Mouse (Mus musculus) c-Kit-positive CD71-positive TER-119-negative erythroid progenitor cells, embryonic 14.5 days (primary cell): ENCODE measurements around the gene Acadm.
A peak's percentile ranks its signal among the peaks of the same experiment; 100 is the strongest.

Source experiments
- DNase-seq: peaks from one replicate; pipeline ENCODE4 v3.0.0-alpha.2; 2013; ENCODE audit warnings: low read depth

Gene Acadm

GRCm38 (mm10) chr3:153944335-153944990, at the start of gene Acadm:
TSS of gene Acadm (minus strand) at chr3:153944632.
- DNase-seq, result peak; percentile 93

- no peak for DNase-seq
Measured at GRCm38 (mm10) chr3:153984428-153985340, 40.3 kb upstream of the Acadm start.

- DNase-seq, result no peak
Measured at GRCm38 (mm10) chr3:153980611-153981010, 36.2 kb upstream of the Acadm start.

GRCm38 (mm10) chr3:153975791-153976190, 31.4 kb upstream of the Acadm start:
- no peak for DNase-seq

GRCm38 (mm10) chr3:153975060-153975459, 30.6 kb upstream of the Acadm start:
- DNase-seq, result no peak

GRCm38 (mm10) chr3:153973949-153974760, 29.7 kb upstream of the Acadm start:
- DNase-seq, result no peak

- no peak for DNase-seq
Measured at GRCm38 (mm10) chr3:153973171-153973948, 28.9 kb upstream of the Acadm start, which contains the start of gene Slc44a5. TSS of gene Slc44a5 (plus strand) at chr3:153973436.

- DNase-seq, result no peak
Measured at GRCm38 (mm10) chr3:153969451-153969850, 25.0 kb upstream of the Acadm start.

- DNase-seq, result peak; percentile 86
Measured at GRCm38 (mm10) chr3:153968549-153968948, 24.1 kb upstream of the Acadm start.

GRCm38 (mm10) chr3:153967447-153967846, 23.0 kb upstream of the Acadm start:
- no peak for DNase-seq

- DNase-seq, result no peak
Measured at GRCm38 (mm10) chr3:153961632-153962389, 17.4 kb upstream of the Acadm start.

GRCm38 (mm10) chr3:153960884-153961283, 16.5 kb upstream of the Acadm start:
- DNase-seq, result no peak

GRCm38 (mm10) chr3:153959731-153960207, 15.3 kb upstream of the Acadm start:
- no peak for DNase-seq

- peak; percentile 55 for DNase-seq
Measured at GRCm38 (mm10) chr3:153959035-153959730, 14.8 kb upstream of the Acadm start.

- no peak for DNase-seq
Measured at GRCm38 (mm10) chr3:153957916-153958315, 13.5 kb upstream of the Acadm start.

- DNase-seq, result no peak
Measured at GRCm38 (mm10) chr3:153948176-153948575, 3.7 kb upstream of the Acadm start.

GRCm38 (mm10) chr3:153947271-153947670, 2.8 kb upstream of the Acadm start:
- DNase-seq, result no peak

- DNase-seq, result no peak
Measured at GRCm38 (mm10) chr3:153943901-153944334, 514 bp downstream of the Acadm start.

GRCm38 (mm10) chr3:153943003-153943640, 1.3 kb downstream of the Acadm start:
- no peak for DNase-seq
